Mouse (Mus musculus): ENCODE data around the gene Nsfl1c.

Nsfl1c gene

DNA sequence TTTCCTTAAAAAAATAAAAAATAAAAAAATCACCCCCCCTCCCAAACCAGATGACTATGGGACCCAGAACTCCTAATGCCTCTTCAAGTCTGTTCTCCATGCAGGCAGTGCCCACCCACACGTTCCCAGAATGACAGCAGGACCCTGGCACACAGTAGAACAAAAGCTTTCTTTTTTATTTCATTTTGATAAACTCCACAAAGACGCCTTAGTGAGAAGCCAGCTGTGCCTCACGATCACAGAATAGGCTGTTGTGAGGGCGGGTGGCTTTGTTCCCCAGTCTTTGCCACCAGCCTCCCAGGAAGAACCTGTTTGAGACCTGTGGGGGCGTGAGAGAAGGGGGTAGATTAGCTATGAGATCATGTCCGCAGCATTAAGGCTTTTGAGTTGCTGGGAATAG is 50.7 kb downstream of the Nsfl1c start:
- no peak for DNase-seq

DNA sequence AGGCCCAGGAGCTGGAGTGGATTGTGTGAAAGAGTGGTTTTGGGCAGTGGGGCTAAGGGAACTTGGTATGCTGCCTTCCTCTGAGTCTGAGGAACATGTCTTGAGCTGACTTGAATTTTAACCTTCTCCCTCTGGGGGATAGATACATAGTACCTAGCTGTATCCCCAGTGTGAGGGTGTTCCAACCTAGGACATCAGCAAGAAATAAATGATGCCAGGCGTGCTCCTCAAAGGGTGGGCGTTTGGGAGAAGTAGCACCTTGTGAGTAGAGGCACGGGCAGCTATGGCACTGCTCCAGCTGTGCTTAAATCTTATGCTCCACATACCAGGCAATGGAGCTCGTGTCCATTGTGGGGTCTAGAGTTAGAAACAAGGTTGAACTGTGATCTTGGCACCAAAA is 52.6 kb downstream of the Nsfl1c start:
- no peak for DNase-seq

DNA sequence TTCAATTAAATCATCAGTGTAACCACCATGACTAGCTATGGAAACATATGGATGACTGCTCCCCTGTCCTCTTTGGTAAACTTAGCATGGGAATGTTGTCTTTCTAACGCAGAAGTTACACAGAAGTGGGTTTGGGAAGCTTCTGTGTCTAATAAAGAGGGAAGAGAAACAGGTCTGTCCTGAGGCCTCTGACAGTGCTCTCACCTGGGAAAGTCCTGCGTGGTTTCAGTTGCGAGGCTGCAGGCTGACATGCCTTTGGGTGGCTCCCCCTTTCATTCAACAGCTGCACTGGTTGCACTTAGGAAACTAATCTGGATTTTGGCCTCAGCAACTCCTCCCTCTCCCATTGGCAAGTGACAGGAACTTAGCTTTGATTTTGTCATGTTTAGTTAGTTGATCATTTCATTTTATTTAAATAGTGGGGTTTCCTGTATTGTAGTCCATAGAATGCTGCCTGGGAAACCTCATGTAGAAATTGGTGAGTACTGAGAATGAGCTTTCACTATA is 55.7 kb downstream of the Nsfl1c start:
- DNase-seq: no peak
